Mouse (Mus musculus): ENCODE measurements around the gene Rin1. TPM values are rescaled to one million over a fixed set of nuclear protein-coding genes. Genes with fewer than 3 reads are reported as not detected.
A peak's percentile ranks its signal among the peaks of the same experiment; 100 is the strongest.
"Not testable (repeated sequence)": the region's sequence is repeated elsewhere in the genome, so short reads cannot be mapped to it uniquely, and the experiment has no call there.

Gene Rin1
- polyA plus RNA-seq (2015; fragmentation: Nextera tagmentation; extraction: Ambion mirVana): 3.6 and 4.8 TPM in 2 replicates

GRCm38 (mm10) chr19:5050047-5050905 lies at the start of gene Rin1:
Gene Rin1 (plus strand): TSS chr19:5050481.
- Histone ChIP-seq H3K9ac (replicated peaks; ENCODE audit: low read length) (peak within 1 kb of the TSS; percentile 51), H3K9me3 (ENCODE audit: low read length) (no peaks in the 10 kb centered on the region), H3K4me3 (ENCODE audit: low read length) (peak within 1 kb of the TSS; percentile 43), H3K27me3 (ENCODE audit: insufficient read depth, low read length) (peaks cover 7% of the 10 kb centered on the region; the same call in 1 of the 2 replicates), H3K36me3 (ENCODE audit: insufficient read depth, low read length) (peaks cover 9% of the 10 kb centered on the region; the same call in 1 of the 2 replicates), H3K4me1 (ENCODE audit: insufficient read depth, low read length) (peaks cover 31% of the 10 kb centered on the region), H3K27ac (ENCODE audit: low read length) (peak within 1 kb of the TSS; percentile 11; the same call in 1 of the 2 replicates), H3K4me2 (replicated peaks; ENCODE audit: low read depth, low read length) (peak within 1 kb of the TSS; percentile 46)
- 14% methylated on average over 14 of the region's 14 CpGs for WGBS
- ATAC-seq (ENCODE audit: low FRiP score, low TSS enrichment): peak; percentile 52

- Histone ChIP-seq H3K4me3 (ENCODE audit: low read length) (peak overlapping the region; percentile 30), H3K27me3 (ENCODE audit: insufficient read depth, low read length) (no peaks in the 10 kb centered on the region; the same call in 1 of the 2 replicates), H3K4me2 (replicated peaks; ENCODE audit: low read depth, low read length) (peak overlapping the region; percentile 52), H3K27ac (ENCODE audit: low read length) (no peak overlapping the region), H3K9ac (replicated peaks; ENCODE audit: low read length) (0 out of 2 replicates have a peak overlapping the region, but pooled peaks have one; percentile 2), H3K36me3 (ENCODE audit: insufficient read depth, low read length) (no peaks in the 10 kb centered on the region), H3K9me3 (ENCODE audit: low read length) (peaks cover 4% of the 10 kb centered on the region; the same call in 1 of the 2 replicates), H3K4me1 (ENCODE audit: insufficient read depth, low read length) (peaks cover 9% of the 10 kb centered on the region; the same call in 1 of the 2 replicates)
- peak; percentile 91 for ATAC-seq (ENCODE audit: low FRiP score, low TSS enrichment)
- WGBS: under 1% methylated on average over 39 of the region's 39 CpGs
Observed at GRCm38 (mm10) chr19:5001666-5002406, 48.4 kb upstream of the Rin1 start.

GRCm38 (mm10) chr19:5003644-5004043 lies 46.6 kb upstream of the Rin1 start:
- H3K4me1 ChIP-seq (ENCODE audit: insufficient read depth, low read length); H3K36me3 ChIP-seq (ENCODE audit: insufficient read depth, low read length); H3K9me3 ChIP-seq (ENCODE audit: low read length); H3K9ac ChIP-seq (replicated peaks; ENCODE audit: low read length); H3K4me3 ChIP-seq (ENCODE audit: low read length); H3K27ac ChIP-seq (ENCODE audit: low read length); ATAC-seq (ENCODE audit: low FRiP score, low TSS enrichment); H3K4me2 ChIP-seq (replicated peaks; ENCODE audit: low read depth, low read length); H3K27me3 ChIP-seq (ENCODE audit: insufficient read depth, low read length): not testable (repeated sequence)
- 48% methylated on average over 2 of the region's 2 CpGs for WGBS

GRCm38 (mm10) chr19:5004925-5005324 lies 45.4 kb upstream of the Rin1 start:
- Histone ChIP-seq H3K9ac (replicated peaks; ENCODE audit: low read length) (no peak overlapping the region), H3K36me3 (ENCODE audit: insufficient read depth, low read length) (no peaks in the 10 kb centered on the region), H3K4me2 (replicated peaks; ENCODE audit: low read depth, low read length) (no peak overlapping the region), H3K4me1 (ENCODE audit: insufficient read depth, low read length) (peaks cover 9% of the 10 kb centered on the region; the same call in 1 of the 2 replicates), H3K4me3 (ENCODE audit: low read length) (no peak overlapping the region), H3K27me3 (ENCODE audit: insufficient read depth, low read length) (no peaks in the 10 kb centered on the region), H3K9me3 (ENCODE audit: low read length) (peaks cover 4% of the 10 kb centered on the region; the same call in 1 of the 2 replicates), H3K27ac (ENCODE audit: low read length) (no peak overlapping the region)
- no peak for ATAC-seq (ENCODE audit: low FRiP score, low TSS enrichment)
- 57% methylated on average over 4 of the region's 4 CpGs for WGBS

- no peaks in the 10 kb centered on the region for H3K9me3 ChIP-seq (ENCODE audit: low read length)
- H3K27me3 ChIP-seq (ENCODE audit: insufficient read depth, low read length): no peaks in the 10 kb centered on the region
- no peak overlapping the region for H3K4me3 ChIP-seq (ENCODE audit: low read length)
- no peak for ATAC-seq (ENCODE audit: low FRiP score, low TSS enrichment)
- H3K4me1 ChIP-seq (ENCODE audit: insufficient read depth, low read length): peaks cover 10% of the 10 kb centered on the region
- H3K9ac ChIP-seq (replicated peaks; ENCODE audit: low read length): no peak overlapping the region
- no peak overlapping the region for H3K4me2 ChIP-seq (replicated peaks; ENCODE audit: low read depth, low read length)
- no peak overlapping the region for H3K27ac ChIP-seq (ENCODE audit: low read length)
- 53% methylated on average over 8 of the region's 8 CpGs for WGBS
- H3K36me3 ChIP-seq (ENCODE audit: insufficient read depth, low read length): no peaks in the 10 kb centered on the region
Observed at GRCm38 (mm10) chr19:5013138-5013537, 37.1 kb upstream of the Rin1 start.

- Histone ChIP-seq H3K4me1 (ENCODE audit: insufficient read depth, low read length) (peaks cover 10% of the 10 kb centered on the region), H3K4me3 (ENCODE audit: low read length) (no peak overlapping the region), H3K36me3 (ENCODE audit: insufficient read depth, low read length) (no peaks in the 10 kb centered on the region), H3K9ac (replicated peaks; ENCODE audit: low read length) (no peak overlapping the region), H3K9me3 (ENCODE audit: low read length) (no peaks in the 10 kb centered on the region), H3K27ac (ENCODE audit: low read length) (no peak overlapping the region), H3K27me3 (ENCODE audit: insufficient read depth, low read length) (no peaks in the 10 kb centered on the region), H3K4me2 (replicated peaks; ENCODE audit: low read depth, low read length) (no peak overlapping the region)
- ATAC-seq (ENCODE audit: low FRiP score, low TSS enrichment): no peak
- WGBS: 19% methylated on average over 8 of the region's 8 CpGs
Observed at GRCm38 (mm10) chr19:5014961-5015398, 35.3 kb upstream of the Rin1 start.

- Histone ChIP-seq H3K4me3 (ENCODE audit: low read length) (no peak overlapping the region), H3K9ac (replicated peaks; ENCODE audit: low read length) (no peak overlapping the region), H3K4me1 (ENCODE audit: insufficient read depth, low read length) (peaks cover 10% of the 10 kb centered on the region), H3K9me3 (ENCODE audit: low read length) (no peaks in the 10 kb centered on the region), H3K4me2 (replicated peaks; ENCODE audit: low read depth, low read length) (peak overlapping the region; percentile 22; the same call in 1 of the 2 replicates), H3K36me3 (ENCODE audit: insufficient read depth, low read length) (no peaks in the 10 kb centered on the region), H3K27me3 (ENCODE audit: insufficient read depth, low read length) (no peaks in the 10 kb centered on the region), H3K27ac (ENCODE audit: low read length) (peak overlapping the region; percentile 78)
- peak; percentile 84 for ATAC-seq (ENCODE audit: low FRiP score, low TSS enrichment)
- WGBS: 32% methylated on average over 10 of the region's 10 CpGs
Observed at GRCm38 (mm10) chr19:5016221-5016742, 34.0 kb upstream of the Rin1 start.

GRCm38 (mm10) chr19:5016782-5017181 lies 33.5 kb upstream of the Rin1 start:
- no peaks in the 10 kb centered on the region for H3K36me3 ChIP-seq (ENCODE audit: insufficient read depth, low read length)
- no peaks in the 10 kb centered on the region for H3K27me3 ChIP-seq (ENCODE audit: insufficient read depth, low read length)
- H3K9me3 ChIP-seq (ENCODE audit: low read length): no peaks in the 10 kb centered on the region
- peak overlapping the region; percentile 78 for H3K27ac ChIP-seq (ENCODE audit: low read length)
- no peak; the same call in 1 of the 2 replicates for ATAC-seq (ENCODE audit: low FRiP score, low TSS enrichment)
- H3K4me3 ChIP-seq (ENCODE audit: low read length): no peak overlapping the region
- H3K4me2 ChIP-seq (replicated peaks; ENCODE audit: low read depth, low read length): peak overlapping the region; percentile 22; the same call in 1 of the 2 replicates
- peaks cover 10% of the 10 kb centered on the region for H3K4me1 ChIP-seq (ENCODE audit: insufficient read depth, low read length)
- no peak overlapping the region for H3K9ac ChIP-seq (replicated peaks; ENCODE audit: low read length)
- 21% methylated on average over 12 of the region's 12 CpGs for WGBS

- no peak overlapping the region for H3K27ac ChIP-seq (ENCODE audit: low read length)
- H3K4me3 ChIP-seq (ENCODE audit: low read length): no peak overlapping the region
- no peak overlapping the region for H3K9ac ChIP-seq (replicated peaks; ENCODE audit: low read length)
- 88% methylated on average over 4 of the region's 4 CpGs for WGBS
- H3K4me2 ChIP-seq (replicated peaks; ENCODE audit: low read depth, low read length): no peak overlapping the region
- peaks cover 10% of the 10 kb centered on the region for H3K4me1 ChIP-seq (ENCODE audit: insufficient read depth, low read length)
- no peaks in the 10 kb centered on the region for H3K27me3 ChIP-seq (ENCODE audit: insufficient read depth, low read length)
- no peak for ATAC-seq (ENCODE audit: low FRiP score, low TSS enrichment)
- no peaks in the 10 kb centered on the region for H3K36me3 ChIP-seq (ENCODE audit: insufficient read depth, low read length)
- H3K9me3 ChIP-seq (ENCODE audit: low read length): no peaks in the 10 kb centered on the region
Observed at GRCm38 (mm10) chr19:5017611-5018010, 32.7 kb upstream of the Rin1 start.

Data from kidney, embryonic 16.5 days (tissue).